Mouse (Mus musculus) bone marrow macrophage, adult 2 months (primary cell): ENCODE measurements around the gene Il21r.

Experiments
- CTCF ChIP-seq: IDR thresholded peaks from 2 replicates; pipeline ENCODE4 v1.5.1; 2012; ENCODE audit warnings: low read depth, mild to moderate bottlenecking, low read length, moderate library complexity
- POLR2A ChIP-seq: IDR thresholded peaks from 2 replicates; pipeline ENCODE4 v1.6.1; 2012; ENCODE audit warnings: mild to moderate bottlenecking, low read depth, low read length, borderline replicate concordance

GRCm38 (mm10) chr7:125589896-125590295 is 13.3 kb upstream of the Il21r start:
- TF ChIP-seq CTCF (no peak), POLR2A (no peak)
